Mouse (Mus musculus) macrophage (primary cell): ENCODE data around the gene Fkrp. TPM values are rescaled to one million over a fixed set of nuclear protein-coding genes. Genes with fewer than 3 reads are reported as not detected.
A peak's percentile ranks its signal among the peaks of the same experiment; 100 is the strongest.

Experiments
- H3K27ac ChIP-seq: fragments of 350-480 bp; formaldehyde crosslinking; 2 replicates; pipeline ENCODE4 v1.9.0; 2021
- H3K36me3 ChIP-seq: fragments of 350-480 bp; formaldehyde crosslinking; 2 replicates; pipeline ENCODE4 v1.9.0; 2021; ENCODE audit errors: inconsistent target
- H3K4me3 ChIP-seq: fragments of 350-480 bp; formaldehyde crosslinking; 2 replicates; pipeline ENCODE4 v1.9.0; 2021; ENCODE audit errors: inconsistent target
- H3K79me2 ChIP-seq: fragments of 350-480 bp; formaldehyde crosslinking; 2 replicates; pipeline ENCODE4 v1.9.0; 2021; ENCODE audit errors: inconsistent target
- WGBS: methylation state at CpG from one replicate; pipeline ENCODE4 v1.1.7; 2026; ENCODE audit warnings: inconsistent platforms; ENCODE audit not compliant: missing documents; 5-methylcytosine and 5-hydroxymethylcytosine counted together
- polyA plus RNA-seq: library from polyadenylated mRNA; stranded (reverse); fragments of 250-400 nt; gene quantifications from 3 replicates; pipeline ENCODE4 v1.2.4, GENCODE M21; 2018; ENCODE audit warnings: inconsistent platforms

The Fkrp gene
- polyA plus RNA-seq, 1 experiment from 2014 or later: 17.4 TPM

DNA sequence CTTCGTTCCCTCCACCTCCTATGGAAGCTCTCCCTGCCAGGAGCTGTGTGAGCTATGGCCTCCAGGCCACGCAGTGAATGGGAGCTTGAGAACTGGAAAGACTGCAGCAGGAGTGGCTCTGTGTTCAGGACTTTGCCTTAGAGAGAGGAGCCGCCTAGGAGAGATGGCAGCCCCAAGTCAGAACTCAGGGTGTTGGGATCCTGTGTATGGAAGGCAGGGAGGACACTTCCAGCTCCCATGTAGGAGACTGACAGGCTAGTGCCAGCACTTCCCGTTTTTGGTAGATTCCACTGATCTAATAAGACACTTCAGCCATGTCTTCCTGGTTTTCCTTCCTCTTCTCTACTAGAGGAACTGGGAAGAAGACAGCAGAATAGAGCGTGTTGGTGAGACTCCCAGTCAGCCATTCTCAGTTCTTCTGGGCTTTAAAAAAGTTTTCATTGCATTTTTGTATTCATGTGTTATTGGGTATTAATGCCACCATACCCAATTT lies 3.8 kb upstream of the Fkrp start:
- peak overlapping the region; percentile 41 for H3K27ac ChIP-seq
- no peak overlapping the region for H3K4me3 ChIP-seq
- 51% methylated on average over 5 of the region's 5 CpGs for WGBS
- peaks cover 15% of the 10 kb centered on the region for H3K36me3 ChIP-seq
- peaks cover 84% of the 10 kb centered on the region for H3K79me2 ChIP-seq

DNA sequence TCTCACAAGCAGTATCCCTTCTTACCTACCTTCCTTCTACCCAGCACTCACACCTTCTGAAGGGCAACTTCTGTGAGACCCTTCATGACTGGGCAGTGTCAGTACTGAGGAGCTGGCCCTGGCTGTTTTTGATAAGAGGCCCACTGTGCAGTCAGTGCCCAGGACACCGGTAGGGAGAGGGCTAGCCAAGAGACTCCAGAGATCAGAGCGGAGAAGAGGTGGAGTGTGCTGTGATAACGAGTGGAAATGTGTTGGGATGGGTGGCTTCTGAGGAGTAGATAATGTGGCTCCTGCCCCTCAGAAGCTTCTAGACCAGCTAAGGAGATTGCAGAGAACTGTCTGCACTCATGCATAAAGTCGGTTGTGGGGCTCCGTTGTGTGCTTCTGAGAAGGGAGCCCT lies 3.3 kb upstream of the Fkrp start:
- WGBS: 88% methylated on average over 5 of the region's 5 CpGs

DNA sequence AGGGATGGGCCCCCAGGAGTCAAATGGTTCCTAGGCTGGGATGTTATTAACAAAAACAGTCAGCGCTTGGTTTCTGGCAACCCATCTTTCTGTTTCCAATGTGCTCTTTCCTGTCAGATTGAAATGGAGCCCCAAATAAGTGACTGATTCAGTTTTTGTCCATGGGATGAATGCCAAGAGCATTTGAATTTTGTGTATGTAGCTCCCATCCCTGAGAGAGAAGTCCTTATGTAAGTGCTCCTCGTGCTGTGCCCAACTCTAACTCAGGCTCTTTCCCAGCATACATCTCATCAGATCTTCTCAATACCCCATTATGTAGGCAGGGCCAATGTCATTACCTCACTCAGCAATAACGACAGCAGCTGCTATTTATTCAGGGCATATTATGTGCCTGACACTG lies 1.2 kb upstream of the Fkrp start:
- Histone ChIP-seq H3K4me3 (peak overlapping the region; percentile 90; the same call in 1 of the 2 replicates), H3K27ac (no peak overlapping the region), H3K79me2 (peaks cover 58% of the 10 kb centered on the region), H3K36me3 (0 out of 2 replicates have a peak, but pooled peaks cover 5% of the 10 kb centered on the region)
- WGBS: 71% methylated on average over 3 of the region's 3 CpGs

More for the DNA sequence above, 3.3 kb upstream of the Fkrp start:
- peaks cover 15% of the 10 kb centered on the region for H3K36me3 ChIP-seq
- peaks cover 79% of the 10 kb centered on the region for H3K79me2 ChIP-seq
- H3K27ac ChIP-seq: peak overlapping the region; percentile 41
- no peak overlapping the region for H3K4me3 ChIP-seq

DNA sequence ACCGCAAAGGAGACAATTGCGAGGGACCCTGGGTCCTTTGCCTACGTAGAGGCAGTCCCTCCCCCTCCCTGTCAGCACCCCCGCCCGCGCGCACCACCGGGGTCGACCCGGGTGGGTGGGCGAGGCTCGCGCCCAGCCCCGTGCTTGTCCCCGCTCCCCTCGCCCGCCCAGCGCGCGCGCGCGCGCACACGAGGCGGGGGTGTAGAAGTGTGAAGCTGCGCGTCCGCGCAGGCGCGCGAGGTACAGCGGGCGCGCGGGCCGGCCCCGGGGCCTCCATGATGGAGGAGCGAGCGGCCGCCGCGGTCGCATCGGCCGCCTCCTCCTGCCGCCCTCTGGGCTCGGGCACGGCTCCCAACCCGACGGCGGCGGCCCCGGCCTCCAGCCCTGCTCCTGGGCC lies 456 bp downstream of the Fkrp start:
- WGBS: under 1% methylated on average over 53 of the region's 55 CpGs

DNA sequence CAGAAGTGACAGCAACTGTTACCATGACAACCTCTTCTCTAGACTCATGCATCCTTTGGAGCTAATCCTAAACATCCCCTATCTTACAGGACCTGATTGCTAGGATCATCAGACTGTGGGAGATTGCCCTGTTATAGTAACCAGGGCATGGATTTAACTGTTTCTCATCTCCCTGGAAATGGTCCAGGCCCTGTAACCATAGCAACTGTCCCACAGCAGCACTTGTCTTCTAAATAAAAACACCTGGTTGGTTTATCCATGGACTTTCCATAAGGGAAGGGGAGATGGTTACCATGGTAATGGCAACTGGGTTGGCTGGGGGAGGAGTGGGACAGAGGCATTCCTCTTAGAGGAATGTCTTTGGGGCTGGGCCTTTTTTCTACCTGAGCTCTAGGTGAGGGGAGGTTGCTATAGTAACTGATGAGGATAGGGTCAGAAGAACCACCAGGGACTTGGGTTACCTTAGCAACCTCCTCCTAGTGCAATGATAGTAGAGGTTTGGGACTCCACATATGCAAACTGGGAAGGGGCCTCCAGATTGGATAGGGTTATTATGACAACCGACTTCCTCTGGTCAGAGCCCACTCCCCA lies 1.1 kb downstream of the Fkrp start, which contains the start of gene Strn4:
Gene Strn4, plus strand, starts transcription at position 539 of the 591 bp plus-strand sequence.
- Histone ChIP-seq H3K79me2 (peaks cover 37% of the 10 kb centered on the region), H3K27ac (peak within 1 kb of the TSS; percentile 37; the same call in 1 of the 2 replicates), H3K4me3 (peak within 1 kb of the TSS; percentile 90), H3K36me3 (0 out of 2 replicates have a peak, but pooled peaks cover 5% of the 10 kb centered on the region)
- WGBS: 0% methylated on average over 1 of the region's 1 CpGs

More for the DNA sequence above, 456 bp downstream of the Fkrp start:
- no peak overlapping the region for H3K27ac ChIP-seq
- H3K4me3 ChIP-seq: peak overlapping the region; percentile 21; the same call in 1 of the 2 replicates
- H3K79me2 ChIP-seq: peaks cover 42% of the 10 kb centered on the region
- 0 out of 2 replicates have a peak, but pooled peaks cover 5% of the 10 kb centered on the region for H3K36me3 ChIP-seq

DNA sequence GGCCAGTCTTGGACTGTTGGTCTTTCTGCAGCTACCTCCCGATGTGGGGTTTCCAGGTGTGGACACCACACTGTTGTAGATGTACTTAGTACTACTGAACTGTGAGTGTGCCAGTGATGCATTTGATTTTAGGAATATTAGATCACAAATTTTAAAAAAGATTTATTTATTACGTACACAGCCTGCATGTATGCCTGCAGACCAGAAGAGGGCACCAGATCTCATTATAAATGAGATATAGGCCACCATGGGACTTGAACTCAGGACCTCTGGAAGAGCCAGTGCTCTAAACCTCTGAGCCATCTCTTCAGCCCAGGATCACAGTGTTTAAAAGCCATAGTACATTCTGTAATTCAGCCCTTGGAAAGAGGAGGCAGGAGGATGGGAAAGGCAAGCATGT lies 4.0 kb downstream of the Fkrp start:
- WGBS: 76% methylated on average over 2 of the region's 2 CpGs
- H3K27ac ChIP-seq: no peak overlapping the region
- H3K36me3 ChIP-seq: 0 out of 2 replicates have a peak, but pooled peaks cover 9% of the 10 kb centered on the region
- H3K4me3 ChIP-seq: no peak overlapping the region
- peaks cover 9% of the 10 kb centered on the region for H3K79me2 ChIP-seq

DNA sequence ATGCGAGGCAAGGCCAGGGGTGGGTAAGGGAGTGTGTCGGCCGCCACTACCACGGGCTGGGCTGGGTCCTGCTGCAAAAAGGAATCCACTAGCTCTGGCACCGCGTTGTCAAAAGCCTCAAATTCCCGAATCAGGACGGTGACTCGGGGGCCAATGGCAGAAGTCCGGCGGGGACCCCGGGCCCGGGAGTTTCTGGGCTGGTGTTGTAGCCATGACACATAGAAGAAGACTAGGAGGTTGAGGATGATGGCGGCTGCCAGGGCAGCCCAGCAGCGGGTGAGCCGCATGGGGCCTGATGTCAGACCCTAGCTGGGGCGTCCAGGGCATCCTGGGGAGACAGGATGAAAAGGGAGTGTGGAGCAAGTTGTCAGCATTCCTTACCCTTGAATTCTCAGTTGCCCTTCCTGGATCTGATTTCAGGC lies 4.9 kb downstream of the Fkrp start:
- no peak overlapping the region for H3K27ac ChIP-seq
- 93% methylated on average over 17 of the region's 17 CpGs for WGBS
- no peak overlapping the region for H3K4me3 ChIP-seq
- H3K36me3 ChIP-seq: 0 out of 2 replicates have a peak, but pooled peaks cover 9% of the 10 kb centered on the region
- peaks cover under 1% of the 10 kb centered on the region; the same call in 1 of the 2 replicates for H3K79me2 ChIP-seq

DNA sequence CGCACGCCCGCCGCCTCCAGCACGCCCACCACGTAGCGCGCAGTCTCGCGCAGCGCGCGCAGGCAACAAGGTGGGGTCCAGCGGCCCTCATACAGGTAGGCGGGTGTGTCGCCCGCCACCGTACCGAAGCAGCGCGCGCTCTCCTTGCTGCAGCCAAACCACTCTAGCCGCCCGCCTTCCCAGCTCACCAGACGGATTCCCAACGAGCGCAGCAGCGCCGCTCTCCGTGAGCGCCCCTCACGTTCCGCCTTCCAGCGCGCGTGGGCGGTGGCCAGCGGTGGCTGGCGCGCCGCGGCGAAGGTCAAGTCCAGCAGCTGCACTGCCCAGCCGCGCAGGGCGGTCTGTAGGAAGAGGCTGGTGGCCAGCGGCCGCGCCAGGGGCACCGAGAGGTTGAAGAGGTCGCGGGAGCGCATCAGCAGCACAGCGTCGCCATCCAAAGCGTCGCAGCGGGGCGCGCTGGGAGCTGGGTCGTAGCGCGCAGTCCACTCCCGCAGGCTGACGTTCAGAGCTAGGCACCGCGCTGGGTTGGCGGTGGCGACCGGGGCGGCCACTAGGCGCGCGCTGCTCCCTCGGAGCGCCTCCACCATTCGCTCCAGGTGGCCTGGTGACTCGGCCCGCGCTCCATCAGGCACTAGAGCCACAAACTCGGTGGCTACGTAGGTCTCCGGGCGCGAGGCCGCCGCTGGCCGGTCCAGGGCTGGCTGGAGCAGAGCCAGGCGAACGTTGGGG lies 5.4 kb downstream of the Fkrp start:
- H3K27ac ChIP-seq: no peak overlapping the region
- no peak overlapping the region for H3K4me3 ChIP-seq
- H3K79me2 ChIP-seq: no peaks in the 10 kb centered on the region; the same call in 1 of the 2 replicates
- 96% methylated on average over 58 of the region's 90 CpGs for WGBS
- H3K36me3 ChIP-seq: 0 out of 2 replicates have a peak, but pooled peaks cover 9% of the 10 kb centered on the region

DNA sequence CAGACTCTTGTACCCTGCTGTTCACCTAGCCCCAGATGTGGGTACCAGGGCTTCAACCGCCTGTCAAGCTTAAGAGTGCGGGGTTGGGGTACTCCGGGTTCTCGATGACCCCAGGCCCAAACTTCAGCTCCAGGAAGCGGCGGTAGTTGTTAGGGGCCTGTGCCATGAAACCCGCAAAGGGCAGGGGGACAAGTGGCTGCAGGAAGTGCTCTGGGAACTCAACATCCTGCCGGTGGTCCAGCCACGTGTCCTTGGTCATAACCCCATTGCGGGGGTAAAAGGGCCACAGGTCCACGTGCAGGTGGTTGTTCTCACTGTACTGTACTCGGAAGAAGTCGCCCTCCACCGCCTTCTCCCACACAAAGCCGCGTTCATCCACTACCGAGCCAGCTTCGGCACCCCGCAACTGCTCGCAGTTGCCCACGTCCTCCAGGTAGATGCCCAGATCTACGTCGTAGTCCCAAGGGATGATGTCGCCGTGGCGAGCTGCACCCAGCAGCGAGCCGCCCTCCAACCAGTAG lies 6.1 kb downstream of the Fkrp start:
- no peak overlapping the region for H3K4me3 ChIP-seq
- 0 out of 2 replicates have a peak, but pooled peaks cover 9% of the 10 kb centered on the region for H3K36me3 ChIP-seq

DNA sequence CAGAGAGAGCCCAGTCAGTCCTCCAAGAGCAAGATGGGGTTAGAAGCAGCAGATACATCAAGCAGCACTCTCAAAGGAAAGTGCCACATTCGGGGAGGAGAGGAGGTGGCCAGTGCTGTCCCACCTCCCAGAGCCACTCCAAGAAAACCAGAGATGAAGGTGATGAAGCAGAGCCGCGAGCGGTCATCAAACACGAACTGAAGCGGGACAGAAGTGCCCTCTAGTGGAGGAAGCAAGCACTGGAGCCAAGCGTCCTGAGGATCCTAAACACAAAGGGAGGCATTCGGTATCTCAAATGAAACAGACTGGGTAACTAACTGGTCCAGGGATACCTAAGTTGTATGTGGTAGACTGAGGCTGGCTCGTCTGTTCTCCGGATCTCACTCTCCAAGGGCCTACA lies 6.8 kb downstream of the Fkrp start:
- H3K79me2 ChIP-seq: no peaks in the 10 kb centered on the region
- H3K36me3 ChIP-seq: 0 out of 2 replicates have a peak, but pooled peaks cover 9% of the 10 kb centered on the region
- WGBS: 66% methylated on average over 10 of the region's 10 CpGs
- no peak overlapping the region for H3K27ac ChIP-seq
- H3K4me3 ChIP-seq: no peak overlapping the region

More for the DNA sequence above, 6.1 kb downstream of the Fkrp start:
- 94% methylated on average over 27 of the region's 28 CpGs for whole genome bisulfite sequencing
- Histone ChIP-seq H3K79me2 (no peaks in the 10 kb centered on the region; the same call in 1 of the 2 replicates), H3K27ac (no peak overlapping the region)

DNA sequence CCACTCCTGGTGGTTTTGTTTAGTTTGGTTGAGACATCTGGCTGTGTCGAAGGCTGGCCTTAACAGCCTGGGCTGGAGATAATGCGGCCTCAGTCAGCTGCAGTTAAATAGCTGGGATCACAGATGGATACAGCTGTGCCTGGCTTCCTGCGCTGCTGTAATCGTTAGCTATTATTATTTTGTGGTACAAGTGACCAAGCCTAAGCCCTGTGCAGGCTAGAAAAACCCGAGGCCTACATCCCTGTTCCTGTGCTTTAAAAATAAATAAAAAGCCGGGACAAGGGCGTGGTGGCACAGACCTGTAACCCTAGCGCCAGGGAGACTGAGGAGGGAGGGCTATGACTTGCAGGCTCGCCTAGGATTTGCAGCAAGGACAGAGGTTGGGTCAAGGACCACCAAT lies 7.9 kb downstream of the Fkrp start:
- 92% methylated on average over 9 of the region's 9 CpGs for WGBS
- Histone ChIP-seq H3K36me3 (0 out of 2 replicates have a peak, but pooled peaks cover 7% of the 10 kb centered on the region), H3K27ac (no peak overlapping the region), H3K4me3 (no peak overlapping the region), H3K79me2 (no peaks in the 10 kb centered on the region)

DNA sequence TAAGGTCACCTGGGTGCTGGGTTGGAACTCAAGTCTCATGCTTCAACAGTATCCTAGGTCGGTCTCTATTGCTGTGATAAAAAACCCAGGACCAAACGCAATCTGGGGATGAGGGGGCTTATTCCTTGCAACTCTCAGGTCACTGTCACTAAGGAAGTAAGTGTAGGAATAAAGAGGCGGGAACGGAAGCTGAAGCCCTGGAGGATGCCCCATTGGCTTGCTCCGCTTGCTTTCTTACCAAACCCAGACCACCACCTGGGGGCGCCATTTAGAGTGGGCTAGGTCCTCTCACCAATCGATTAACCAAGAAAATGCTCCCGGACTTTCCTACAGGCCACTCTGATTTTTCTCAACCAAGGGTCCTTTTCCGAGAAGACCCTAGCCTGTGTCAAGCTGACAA lies 8.6 kb downstream of the Fkrp start:
- 0 out of 2 replicates have a peak, but pooled peaks cover 5% of the 10 kb centered on the region for H3K36me3 ChIP-seq
- no peaks in the 10 kb centered on the region for H3K79me2 ChIP-seq
- no peak overlapping the region for H3K27ac ChIP-seq
- 91% methylated on average over 9 of the region's 9 CpGs for WGBS
- H3K4me3 ChIP-seq: no peak overlapping the region

DNA sequence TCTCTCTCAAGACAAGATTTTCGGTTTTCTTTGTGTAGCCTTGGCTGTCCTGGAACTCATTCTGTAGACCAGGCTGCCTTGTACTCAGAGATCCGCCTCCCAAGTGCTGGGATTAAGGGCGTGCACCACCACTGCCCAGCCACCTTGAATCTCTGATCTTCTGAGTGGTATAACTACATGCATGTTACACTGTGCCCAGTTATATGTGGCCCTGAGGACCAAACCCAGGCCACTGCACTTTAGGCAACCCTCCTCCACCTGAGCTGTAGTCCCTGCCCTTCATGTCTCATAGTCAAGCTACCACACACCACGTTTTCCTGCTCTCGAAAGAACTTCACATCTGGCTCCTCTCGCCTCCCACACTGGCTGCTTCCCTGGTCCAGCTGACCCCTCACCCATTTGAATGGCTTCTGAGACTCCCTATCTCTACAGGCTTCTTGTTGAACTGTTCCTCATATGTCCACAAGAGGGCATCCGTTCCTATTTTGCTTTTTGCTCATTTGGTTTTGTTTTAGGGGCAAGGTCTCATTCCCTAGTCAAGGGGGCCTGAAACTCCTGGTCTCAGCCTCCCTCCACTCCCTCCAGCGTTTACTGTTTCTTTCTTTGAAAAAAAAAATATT lies 12.0 kb downstream of the Fkrp start:
- WGBS: 34% methylated on average over 8 of the region's 8 CpGs
- Histone ChIP-seq H3K36me3 (no peaks in the 10 kb centered on the region), H3K79me2 (no peaks in the 10 kb centered on the region), H3K4me3 (no peak overlapping the region), H3K27ac (no peak overlapping the region)

DNA sequence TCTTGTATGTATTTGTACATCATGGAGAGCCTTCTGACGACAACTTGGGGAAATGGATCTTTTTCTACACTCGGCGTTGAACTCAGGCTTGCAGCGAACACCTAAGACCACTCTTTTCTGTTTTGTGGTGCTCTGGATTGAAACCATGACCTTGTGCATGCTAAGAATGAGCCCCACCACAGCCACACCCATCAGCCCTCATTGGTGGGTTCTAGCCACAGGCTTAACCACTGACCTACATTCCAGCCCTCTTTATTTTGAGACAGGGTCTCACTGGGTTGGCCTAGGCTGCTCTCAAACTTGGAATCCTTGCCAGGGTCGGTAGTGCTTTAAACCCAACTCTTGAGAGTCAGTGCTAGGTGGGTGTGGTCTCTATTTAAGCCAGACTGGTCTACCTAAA lies 21.6 kb downstream of the Fkrp start:
- Histone ChIP-seq H3K79me2 (no peaks in the 10 kb centered on the region), H3K4me3 (no peak overlapping the region), H3K36me3 (0 out of 2 replicates have a peak, but pooled peaks cover 10% of the 10 kb centered on the region), H3K27ac (no peak overlapping the region)
- 92% methylated on average over 5 of the region's 5 CpGs for WGBS
